Mouse (Mus musculus) bone marrow, adult 2 months (tissue): Measurements from ENCODE around the gene Phkg1.

Experiments used
- CTCF ChIP-seq: fragments of 200-500 bp; IDR thresholded peaks from 2 replicates; pipeline ENCODE4 v1.5.1; 2011; ENCODE audit warnings: low read length, control low read depth; ENCODE audit not compliant: control insufficient read depth, insufficient read depth
- POLR2A ChIP-seq: fragments of 200-500 bp; IDR thresholded peaks from 2 replicates; pipeline ENCODE4 v1.6.1; 2011; ENCODE audit warnings: low read depth, mild to moderate bottlenecking, control low read depth, low read length, borderline replicate concordance; ENCODE audit not compliant: control insufficient read depth

DNA sequence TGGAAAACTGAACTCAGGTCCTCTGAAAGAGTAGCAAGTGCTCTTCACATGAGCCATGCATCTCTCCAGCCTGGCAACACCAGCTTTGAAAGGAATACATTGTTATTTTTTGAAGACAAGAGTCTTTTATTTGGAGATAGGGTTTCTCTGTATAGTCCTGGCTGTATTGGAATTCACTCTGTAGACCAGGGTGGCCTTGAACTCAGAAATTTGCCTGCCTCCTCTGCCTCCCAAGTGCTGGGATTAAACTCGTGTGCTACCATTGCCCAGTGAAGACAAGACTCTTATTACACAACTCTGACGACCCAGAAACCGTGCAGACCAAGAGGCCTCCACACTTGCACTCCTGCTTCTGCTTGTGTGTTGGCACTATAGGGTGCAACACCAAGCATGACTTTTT is 18.5 kb downstream of the Phkg1 start:
- TF ChIP-seq CTCF (no peak), POLR2A (no peak)
